Mouse (Mus musculus) spleen, postnatal 4 days (tissue): ENCODE measurements at regions not wholly inside any gene's neighbourhood (a gene's known extent, or its start where the extent isn't known, plus 50 kb on each side); places are given as distances from the start of the nearest gene placed in this dataset.
A peak's percentile ranks its signal among the peaks of the same experiment; 100 is the strongest.

Source experiments
- DNase-seq, 2 experiments: peaks; one replicate each; pipeline ENCODE4 v3.0.0; 2022; ENCODE audit warnings: low spot score in 2 of 2

DNA sequence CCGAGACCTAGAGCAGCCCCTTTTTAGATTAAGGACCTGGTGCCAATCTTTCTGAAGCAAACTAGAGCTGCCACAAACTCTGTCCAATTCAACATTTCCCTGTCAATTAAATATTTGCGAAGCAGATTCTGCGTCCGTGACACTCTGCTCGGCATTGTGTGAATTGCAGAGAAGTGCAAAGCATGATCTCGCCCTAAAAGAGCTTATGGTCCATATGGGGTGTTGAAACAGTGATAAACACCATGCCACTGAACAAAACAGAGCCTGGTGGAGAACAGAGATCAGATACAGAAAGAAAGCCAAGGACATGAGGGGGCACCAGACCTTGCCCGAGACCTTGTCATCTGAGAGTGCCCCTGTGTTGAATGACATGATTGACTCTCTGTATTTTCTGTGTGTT is 167.2 kb upstream of the Zfp703 start:
- DNase-seq = no peak

DNA sequence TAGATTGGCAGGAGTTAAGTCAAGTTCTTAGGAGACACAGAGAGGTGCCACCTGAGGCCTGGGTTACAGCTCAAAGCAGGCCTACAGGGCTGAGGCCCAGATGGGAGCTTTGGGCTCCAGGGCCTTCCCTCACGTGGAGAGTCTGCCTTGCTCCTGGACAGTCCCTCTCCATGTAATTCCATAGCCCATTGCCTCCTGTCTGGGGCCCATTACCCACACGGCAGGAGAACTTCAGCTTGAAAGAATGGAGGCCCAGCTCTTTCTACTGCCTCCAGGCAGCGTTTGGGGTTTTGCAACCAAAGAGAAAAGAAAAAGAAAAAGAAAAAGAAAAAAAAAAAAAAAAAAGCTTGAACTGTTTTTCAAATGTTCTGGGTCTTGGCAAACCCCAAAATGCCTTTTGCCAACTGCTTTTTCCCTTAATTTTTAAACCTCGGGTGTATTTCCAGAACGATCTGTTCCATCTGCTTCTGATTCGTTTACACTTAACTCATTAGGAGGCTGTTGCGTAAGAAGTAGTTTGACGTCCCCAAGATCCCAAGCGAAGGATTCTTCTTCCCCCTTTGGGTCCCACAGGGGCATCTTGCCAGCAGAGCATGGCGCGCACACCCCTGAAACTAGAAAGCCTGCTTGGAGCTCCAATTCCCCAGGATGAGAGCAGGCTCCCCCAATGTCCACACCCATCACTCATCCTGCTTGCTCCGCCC is 165.4 kb upstream of the Zfp703 start:
- DNase-seq = no peak

DNA sequence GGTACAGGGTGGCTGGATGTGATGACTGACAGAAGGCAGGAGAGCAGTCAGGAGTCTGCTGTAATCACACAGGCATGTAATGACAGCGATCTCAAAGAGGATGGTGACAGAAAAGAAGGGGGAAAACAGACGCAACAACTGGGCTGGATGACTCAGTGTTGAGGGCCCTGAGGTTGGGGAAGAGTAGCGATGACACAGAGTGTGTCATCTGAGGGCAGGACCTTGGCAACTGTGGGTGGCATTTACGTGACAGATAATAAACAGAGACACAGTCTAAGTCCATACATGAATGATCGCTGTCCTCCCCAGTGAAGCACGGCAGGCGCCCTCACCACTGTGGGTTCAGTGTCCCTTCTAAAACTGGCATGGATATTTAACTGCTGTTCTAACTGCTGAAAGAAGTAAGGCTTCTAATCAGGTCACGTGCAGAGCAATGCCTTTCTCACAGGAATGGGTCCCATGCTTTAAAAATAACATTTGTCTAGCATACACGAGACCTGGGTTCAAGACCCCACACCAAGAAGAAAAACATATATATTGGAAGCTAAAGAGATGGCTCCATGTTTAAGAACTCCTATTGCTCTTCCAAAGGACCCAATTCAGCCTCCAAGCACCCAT is 163.8 kb upstream of the Zfp703 start:
- no peak for DNase-seq

DNA sequence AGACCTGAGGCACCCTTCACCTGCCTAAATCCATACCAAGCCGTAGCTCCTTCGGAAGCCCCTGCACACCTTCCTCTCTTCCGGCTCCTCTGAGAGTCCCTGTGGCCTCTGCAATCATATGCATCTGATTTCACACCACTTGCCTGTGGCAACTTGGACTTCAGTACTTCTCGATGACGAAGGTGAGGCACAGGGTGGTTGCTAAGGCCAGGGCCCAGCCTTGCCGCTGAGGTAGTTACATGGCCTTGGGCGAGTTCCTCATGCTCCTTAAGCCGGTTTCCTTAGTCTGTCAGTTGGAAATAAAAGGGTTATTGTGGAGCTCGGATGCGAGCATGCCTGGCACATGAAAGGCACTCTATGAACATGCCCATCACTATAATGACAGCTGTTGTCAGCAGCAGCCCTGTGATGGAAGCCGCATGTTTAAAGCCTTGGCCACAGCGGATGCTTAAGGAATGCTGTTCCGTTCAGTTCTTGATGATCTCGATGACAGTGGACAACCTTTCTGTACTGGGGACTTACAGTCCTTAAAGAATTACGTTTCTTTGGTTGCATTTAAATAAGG is 162.0 kb upstream of the Zfp703 start:
- DNase-seq = no peak

DNA sequence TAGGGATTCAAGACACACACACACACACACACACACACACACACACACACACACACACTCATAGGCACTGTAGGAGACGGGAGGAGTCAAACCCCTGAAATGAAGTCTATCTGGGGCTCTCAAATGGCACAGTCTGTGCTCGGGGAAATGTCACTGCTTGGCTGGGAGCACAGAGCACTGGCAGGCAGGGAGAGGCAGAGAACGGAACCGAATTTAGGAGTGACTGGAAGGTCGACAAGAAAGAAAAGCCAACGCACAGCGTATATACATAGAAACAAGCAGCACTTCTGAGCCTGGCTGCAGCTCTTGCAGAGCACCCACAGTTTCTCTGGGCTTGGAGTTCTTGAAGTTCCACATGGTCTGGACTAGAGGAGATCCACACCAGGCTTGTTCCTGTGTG is 160.1 kb upstream of the Zfp703 start:
- no peak for DNase-seq

DNA sequence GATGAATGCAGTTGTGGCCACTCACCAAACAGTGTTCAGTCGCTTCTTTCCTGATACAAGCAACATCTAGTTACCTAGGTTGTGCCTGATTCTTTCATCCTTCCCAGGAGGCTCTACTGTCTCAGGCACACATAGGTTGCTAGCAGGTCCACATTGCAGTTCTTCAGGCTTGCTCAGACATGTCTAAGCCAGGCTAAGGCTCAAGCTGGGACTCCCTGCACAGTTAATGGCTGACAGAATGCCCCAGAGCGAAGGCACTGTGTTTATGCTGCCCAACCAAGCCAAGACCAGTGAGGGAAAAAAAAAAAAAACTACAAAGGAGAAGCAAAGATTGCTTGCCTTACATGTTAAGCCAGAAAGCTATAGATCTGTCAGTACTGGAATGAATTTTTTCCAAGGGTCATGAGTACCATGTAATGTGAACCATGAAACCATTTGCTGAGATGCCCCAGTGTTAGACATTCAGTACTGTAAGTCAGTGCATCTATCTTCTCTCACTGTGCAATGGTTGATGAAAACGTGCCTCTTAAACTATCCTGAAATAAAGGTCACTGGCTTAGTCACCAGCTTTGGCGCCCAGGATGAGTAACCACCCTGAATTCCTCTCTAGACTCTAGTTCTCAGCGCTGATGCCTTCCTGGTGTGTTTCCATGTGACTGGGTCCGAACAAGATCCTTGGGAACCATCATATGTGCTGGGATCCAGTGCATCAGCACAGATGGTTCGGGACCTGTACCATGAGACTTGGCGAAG is 152.8 kb upstream of the Zfp703 start:
- DNase-seq = no peak

DNA sequence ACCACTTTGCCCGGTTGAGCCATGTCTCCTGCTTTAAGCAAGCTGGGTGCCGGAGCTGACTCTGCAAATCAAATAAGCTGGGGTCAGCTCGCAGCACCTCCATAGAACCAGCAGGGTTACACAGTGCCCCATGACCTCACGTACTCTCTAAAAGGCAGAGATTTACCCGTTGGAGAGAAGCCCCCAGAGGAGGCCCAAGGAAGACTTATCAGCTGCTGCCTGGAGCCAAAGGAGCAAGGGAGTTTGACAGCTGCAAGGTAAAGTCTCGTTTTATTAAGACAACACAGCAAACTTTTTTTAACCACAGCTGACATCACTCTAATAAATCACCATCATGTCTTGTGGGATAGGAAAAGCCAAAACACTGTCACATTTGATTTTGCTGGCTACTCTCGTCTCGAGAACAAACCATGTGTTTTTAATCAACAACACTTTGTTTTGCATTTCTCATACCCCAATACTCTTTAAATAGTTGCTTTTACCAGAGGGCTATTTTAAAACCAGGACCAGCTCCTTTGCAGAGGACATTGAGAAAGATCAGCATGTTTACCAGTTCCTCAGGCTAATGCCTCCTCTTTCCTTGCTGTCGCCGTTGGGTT is 148.7 kb upstream of the Zfp703 start:
- DNase-seq = no peak

DNA sequence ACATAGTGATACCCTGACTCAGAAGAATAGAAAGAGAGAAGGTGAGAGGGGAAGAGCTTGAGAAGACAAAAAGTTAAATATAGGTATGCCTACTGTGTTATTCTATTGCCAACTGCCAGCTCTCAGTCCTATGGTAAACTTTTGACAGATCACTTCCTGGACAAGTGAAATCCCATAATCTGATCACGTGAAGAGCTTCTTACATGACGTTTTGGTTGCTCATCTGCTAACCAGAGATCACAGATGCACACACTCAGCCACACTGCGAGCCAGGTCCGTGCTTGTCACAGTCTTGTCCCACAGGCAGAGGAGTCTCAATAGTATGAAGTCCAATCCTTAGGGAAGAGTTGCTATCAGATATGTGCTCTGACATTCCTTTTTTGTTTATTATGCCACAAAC is 147.8 kb upstream of the Zfp703 start:
- no peak for DNase-seq

DNA sequence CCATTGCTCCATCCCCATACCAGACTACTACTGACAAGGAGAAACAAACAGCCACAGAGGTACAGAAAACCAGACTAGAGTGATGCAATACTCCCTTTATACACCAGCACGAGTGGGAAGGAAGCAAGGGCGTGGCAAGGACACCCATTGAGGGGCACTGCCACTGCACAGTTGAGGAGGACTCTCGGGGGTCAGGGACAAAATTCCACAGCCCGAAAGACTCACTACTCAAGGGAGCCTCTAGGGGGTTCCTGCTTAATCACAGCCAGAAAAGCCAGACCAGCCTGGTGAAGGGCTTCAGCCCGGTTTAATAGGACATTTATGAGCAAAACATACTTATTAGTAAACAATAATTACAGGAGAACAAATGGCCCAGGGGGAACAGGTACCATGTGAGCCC is 146.0 kb upstream of the Zfp703 start:
- DNase-seq = no peak

DNA sequence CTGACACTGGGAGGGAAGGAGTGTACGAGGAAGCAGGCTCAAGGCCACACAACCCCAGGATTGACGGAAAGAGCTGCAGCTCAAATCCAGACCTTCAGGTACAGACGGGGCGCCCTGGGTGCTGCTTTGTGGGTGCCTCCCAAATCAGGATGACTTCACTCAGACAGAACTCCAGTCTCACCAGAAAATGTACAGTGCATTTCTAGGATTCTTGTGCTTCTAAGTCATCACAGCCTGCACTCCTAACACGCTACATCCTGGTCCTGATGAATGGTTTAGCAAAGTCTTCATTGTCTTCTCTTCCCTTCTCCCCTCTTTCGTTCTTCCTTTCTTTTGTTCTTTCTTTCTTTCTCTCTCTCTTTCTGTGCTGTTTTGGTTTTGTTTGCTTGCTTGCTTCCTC is 145.3 kb upstream of the Zfp703 start:
- DNase-seq = no peak

DNA sequence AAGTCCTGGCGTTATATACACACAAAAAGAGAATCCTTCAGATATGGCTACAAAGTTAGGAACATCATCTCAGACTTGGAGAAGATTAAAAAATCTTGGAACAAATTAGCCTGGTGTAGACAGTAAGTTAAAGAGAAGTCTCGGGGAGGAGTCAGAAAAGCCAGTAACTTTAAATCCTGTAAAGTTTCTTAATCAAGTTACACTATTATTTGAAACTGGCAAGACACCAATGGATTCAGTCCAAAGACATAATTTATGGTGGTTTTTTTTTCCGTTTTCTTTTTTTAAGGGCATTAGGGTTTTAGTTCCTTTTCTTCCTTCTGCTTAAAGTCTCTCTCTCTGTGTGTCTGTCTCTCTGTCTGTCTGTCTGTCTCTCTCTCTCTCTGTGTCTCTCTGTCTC is 144.6 kb upstream of the Zfp703 start:
- no peak for DNase-seq

DNA sequence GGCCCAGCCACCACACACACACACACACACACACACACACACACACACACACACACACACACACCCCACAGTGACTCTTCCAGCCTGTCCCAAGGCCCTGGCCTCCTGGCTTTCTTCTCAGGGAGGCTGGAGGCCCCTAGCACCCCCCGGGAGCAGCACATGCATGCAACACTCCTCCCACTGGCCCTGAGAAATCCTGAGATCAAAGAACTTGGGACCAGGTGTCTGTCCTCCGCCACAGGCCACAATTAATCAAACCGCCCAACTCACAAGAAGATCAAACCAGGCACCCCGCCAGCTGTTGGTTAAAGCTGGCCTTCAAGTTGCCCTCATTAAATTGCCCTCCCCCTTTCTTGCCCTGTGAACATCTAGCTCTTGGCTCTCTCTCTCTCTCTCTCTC is 143.8 kb upstream of the Zfp703 start:
- DNase-seq = no peak

DNA sequence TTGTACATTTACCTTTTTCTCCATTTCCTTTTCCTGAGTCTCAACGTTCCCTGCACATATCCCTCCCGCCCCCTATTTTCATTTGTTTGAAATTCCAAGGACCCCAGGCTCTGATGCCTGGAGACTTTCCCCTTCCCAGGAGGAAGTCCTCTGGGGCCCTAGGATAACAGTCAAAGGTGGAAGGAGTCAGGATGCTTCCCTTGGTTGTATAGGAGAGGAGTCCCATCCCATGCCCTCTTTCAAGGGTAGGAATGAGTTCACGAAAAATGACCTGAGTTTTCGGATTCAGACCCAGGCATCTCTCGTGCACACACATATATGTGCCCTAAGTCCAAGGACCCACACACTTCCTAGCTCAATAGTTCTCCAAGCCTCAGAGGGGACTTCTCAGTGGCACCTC is 143.3 kb upstream of the Zfp703 start:
- DNase-seq = no peak

DNA sequence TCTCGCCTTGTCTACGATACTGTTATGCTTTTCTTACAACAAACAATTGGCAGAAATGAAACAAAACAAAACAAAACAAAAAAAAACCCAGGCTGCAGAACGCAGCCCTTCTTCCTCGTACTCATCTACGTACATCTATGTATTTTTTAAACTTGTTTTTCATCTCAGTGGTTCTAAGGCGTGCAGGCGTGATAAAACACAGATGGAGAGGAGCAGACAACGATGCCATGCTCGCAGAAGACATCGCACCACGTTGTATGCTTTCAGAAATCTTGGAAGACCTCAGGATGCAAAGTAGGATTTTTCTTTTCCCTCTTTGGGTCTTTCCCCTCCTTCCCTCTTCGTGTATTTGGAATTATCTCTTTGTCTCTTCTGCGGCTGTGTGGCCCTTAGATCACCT is 142.5 kb upstream of the Zfp703 start:
- DNase-seq = no peak

DNA sequence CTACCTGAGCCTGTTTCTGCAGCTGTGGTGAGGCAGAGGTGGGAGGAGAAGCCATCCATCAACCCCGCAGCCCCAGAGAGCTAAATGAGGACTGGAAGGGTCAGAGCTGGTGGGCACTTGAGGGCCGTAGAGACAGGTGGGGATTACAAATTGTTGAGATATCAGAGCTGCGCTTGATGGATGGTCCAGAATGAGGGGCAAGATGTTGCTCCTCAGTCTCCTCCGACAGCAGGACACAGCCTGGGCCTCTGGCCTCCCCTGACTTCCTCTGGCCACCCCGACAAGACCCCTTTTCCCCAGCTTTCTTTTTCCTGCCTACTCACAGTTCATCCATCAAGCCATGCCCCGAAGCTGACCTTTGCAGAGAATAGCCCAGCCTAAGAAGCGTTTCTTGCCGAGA is 142.0 kb upstream of the Zfp703 start:
- DNase-seq = no peak

DNA sequence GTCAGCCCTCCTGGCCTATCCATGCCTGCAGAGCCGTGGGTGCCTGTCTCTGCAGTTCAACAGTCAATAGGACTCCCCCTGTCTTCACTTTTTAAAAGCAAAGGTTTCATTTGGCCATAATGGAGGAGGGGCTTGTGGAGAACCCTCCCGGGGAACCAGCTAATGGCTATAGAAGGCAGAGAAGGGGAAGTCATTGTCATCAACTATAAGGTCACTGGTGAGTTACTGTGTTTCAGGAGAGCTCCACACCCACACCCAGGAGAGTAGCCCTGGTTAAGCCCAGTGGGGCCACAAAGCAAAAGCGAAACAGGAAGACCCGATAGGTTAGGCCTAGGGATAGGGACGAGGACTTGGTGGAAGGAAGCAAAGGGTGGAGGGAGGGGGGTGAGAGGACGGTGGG is 141.5 kb upstream of the Zfp703 start:
- DNase-seq = peak in 1 of 2 experiments; percentile 52

DNA sequence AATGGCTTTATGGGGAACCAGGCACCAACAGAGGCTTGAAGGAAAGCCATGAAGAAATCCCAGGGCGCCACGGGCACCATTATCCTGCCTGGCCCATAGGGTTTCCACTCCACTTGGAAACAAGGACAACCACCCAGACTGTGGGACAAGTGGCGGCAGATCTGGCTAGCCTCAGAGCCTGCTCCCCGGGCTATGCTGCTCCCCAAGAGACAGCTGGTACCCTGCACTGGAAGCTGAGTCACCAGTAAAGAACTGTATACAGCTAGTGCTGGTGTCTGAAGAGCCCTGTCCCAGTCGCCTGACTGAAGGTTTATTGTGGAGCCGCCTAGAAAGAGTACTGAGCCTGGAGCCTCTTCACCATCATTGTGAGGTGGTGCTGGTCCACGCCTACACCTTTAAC is 140.6 kb upstream of the Zfp703 start:
- no peak for DNase-seq

DNA sequence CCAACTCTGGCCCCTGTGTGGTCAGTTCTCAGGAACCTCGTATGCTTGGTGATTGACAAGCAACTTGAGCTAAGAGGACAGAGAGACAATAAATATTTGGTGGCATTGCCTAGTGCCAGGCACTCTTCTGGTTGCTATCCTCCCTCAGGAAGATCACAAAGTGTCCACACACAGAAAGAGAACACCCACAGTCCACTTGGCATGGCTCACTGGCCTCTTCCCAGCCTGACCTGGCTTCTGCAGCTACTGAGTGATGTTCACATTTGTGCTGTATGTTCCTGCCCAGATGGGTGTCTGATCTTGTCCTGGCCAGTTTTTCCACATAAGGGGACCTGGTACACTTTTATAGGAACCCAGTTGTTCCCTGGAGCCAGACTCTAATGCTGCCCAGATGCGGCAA is 136.8 kb upstream of the Zfp703 start:
- DNase-seq = no peak

DNA sequence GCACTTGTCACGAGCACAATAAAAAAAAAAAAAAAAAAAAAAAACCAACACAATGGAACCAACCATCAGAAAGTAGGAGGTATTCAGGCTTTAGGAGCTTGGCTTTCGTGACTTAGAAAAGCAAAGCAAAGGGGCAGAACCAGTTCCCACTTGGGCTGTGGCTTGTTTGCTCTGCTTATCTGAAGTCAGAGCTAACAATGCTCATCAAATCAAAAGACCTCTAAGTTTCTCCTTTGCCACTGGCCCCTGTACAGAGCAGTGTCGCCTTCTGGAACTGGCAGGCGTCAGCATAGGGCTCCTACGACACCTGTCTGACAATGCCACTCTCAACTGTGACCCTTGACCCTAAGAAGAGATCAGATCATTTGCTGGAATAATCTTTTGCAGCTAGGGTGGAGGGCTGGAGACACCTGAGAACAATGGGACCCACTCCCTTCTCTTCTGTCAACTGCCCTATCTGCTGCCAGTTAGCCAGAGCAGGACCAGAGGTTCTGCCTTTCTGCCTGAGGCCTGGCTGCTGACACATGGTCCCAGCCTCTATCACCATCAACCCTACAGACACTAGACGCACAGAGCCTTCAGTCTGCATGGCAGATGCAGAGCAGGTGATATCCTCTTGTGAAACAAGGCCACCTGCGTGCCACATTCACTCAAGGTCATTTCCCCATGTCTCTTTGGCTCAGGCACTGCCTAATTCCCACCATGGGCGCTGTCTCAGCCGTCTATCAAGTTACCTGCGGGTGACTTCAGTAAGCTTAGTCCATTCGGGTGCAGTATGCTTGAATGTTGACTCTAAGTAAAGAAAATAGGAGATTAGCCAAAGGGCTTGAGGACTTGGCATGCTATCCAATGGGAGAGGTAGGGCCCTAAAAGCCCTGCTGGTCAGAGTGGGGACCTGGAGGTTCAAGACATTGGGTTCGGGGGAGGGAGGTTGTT is 136.1 kb upstream of the Zfp703 start:
- DNase-seq = no peak

DNA sequence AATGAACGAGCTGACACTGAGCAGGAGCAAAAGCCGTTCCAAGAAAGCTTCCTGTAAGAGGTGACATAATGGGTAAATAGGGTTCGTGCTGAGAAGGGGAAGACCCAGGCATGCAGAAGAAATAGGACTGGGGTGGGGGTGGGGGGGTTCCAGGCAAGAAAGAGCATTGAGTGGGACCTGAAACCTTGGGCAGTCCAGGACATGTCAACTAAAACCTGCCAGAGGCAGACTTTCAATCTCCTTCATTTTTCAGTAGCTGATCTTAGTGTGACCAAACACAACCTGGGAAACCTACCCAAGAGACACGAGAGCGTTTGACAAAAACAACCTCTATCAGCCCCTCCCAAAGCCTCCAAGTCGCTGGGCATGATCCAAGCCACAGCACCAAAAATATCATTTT is 133.4 kb upstream of the Zfp703 start:
- DNase-seq = no peak

DNA sequence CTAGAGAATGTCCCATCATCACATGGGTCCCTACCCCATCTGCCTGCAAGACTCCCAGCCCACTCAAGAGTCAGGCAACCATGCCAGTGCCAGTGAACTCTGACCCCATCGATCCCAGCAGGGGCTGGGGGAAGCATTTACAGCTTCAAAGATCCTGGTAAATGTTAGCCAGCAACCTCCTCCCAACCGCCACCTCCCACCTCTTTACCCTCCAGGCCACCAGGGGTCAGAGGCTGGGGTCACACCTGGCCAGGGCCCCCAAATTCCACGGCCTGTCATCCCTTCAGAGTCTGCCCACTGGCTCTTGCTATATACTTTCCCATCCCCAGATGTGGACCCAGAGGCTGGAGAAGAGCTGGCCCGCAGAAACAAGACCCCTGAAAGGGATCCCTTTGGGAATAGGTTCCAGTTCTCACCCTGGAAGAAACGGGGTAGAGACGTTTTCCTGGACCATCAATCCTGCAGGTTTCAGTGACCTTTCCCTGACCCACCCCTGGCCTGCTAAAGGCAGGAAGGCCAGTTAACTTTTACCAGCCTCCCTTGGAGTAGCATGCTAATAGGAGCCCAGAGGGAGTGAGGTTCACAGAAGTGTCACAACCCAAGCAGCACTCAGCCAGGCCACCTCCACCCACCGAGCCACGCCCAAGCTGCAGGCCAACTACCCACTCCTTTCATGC is 132.9 kb upstream of the Zfp703 start:
- no peak for DNase-seq
